Mouse (Mus musculus) midbrain, embryonic 13.5 days (tissue): Measurements from ENCODE around the gene Cir1. TPM values are rescaled to one million over a fixed set of nuclear protein-coding genes. Genes with fewer than 3 reads are reported as not detected.

Source experiments
- ATAC-seq: fragments of 200-750 bp; cut with Nextera tagmentation; 2 replicates; pipeline ENCODE4 v1.8.0; 2017; ENCODE audit warnings: mild to moderate bottlenecking, moderate TSS enrichment, moderate library complexity
- H3K27ac ChIP-seq: fragments of 300-500 bp; sonication (generic); 2 replicates; pipeline ENCODE4 v1.5.1; 2015; ENCODE audit warnings: inconsistent platforms, mild to moderate bottlenecking, moderate library complexity
- H3K27me3 ChIP-seq: fragments of 300-500 bp; sonication (generic); 2 replicates; pipeline ENCODE4 v1.6.1; 2015; ENCODE audit warnings: mild to moderate bottlenecking, inconsistent platforms
- H3K36me3 ChIP-seq: fragments of 300-500 bp; sonication (generic); 2 replicates; pipeline ENCODE4 v1.6.1; 2015; ENCODE audit warnings: mild to moderate bottlenecking, inconsistent platforms
- H3K4me1 ChIP-seq: fragments of 300-500 bp; sonication (generic); replicated peaks from 2 replicates; pipeline ENCODE4 v1.6.1; 2015; ENCODE audit warnings: inconsistent platforms
- H3K4me2 ChIP-seq: fragments of 300-500 bp; sonication (generic); replicated peaks from 2 replicates; pipeline ENCODE4 v1.6.1; 2015; ENCODE audit warnings: moderate library complexity, mild to moderate bottlenecking, inconsistent platforms
- H3K4me3 ChIP-seq: fragments of 300-500 bp; sonication (generic); replicated peaks from 2 replicates; pipeline ENCODE4 v1.5.1; 2015; ENCODE audit warnings: mild to moderate bottlenecking, inconsistent platforms
- H3K9ac ChIP-seq: fragments of 300-500 bp; sonication (generic); replicated peaks from 2 replicates; pipeline ENCODE4 v1.6.1; 2015; ENCODE audit warnings: mild to moderate bottlenecking, inconsistent platforms
- H3K9me3 ChIP-seq: fragments of 300-500 bp; sonication (generic); 2 replicates; pipeline ENCODE4 v1.6.1; 2016; ENCODE audit warnings: mild to moderate bottlenecking, inconsistent platforms
- WGBS: fragments of 180-500 bp; shearing (Covaris S2); methylation state at CpG from one replicate; pipeline ENCODE4 v1.1.7; 2015; 5-methylcytosine and 5-hydroxymethylcytosine counted together
- polyA plus RNA-seq: library from polyadenylated mRNA; unstranded; fragments of >200 nt; fragmentation: Nextera tagmentation; extraction: Ambion mirVana; gene quantifications from 2 replicates; pipeline ENCODE4 v1.2.1, GENCODE M21; 2015

The Cir1 gene
- polyA plus RNA-seq, 1 experiment from 2014 or later: 34.0 TPM

GRCm38 (mm10) chr2:73269666-73270065 is 42.8 kb downstream of the Cir1 start:
- Histone ChIP-seq H3K36me3 (no peaks in the 10 kb centered on the region), H3K9me3 (no peaks in the 10 kb centered on the region), H3K4me1 (peaks cover 46% of the 10 kb centered on the region), H3K27me3 (peaks cover 94% of the 10 kb centered on the region), H3K27ac (no peak overlapping the region), H3K4me2 (peak overlapping the region; percentile 57; the same call in 1 of the 2 replicates), H3K4me3 (no peak overlapping the region), H3K9ac (no peak overlapping the region)
- under 1% methylated on average over 17 of the region's 17 CpGs for WGBS
- no peak for ATAC-seq

GRCm38 (mm10) chr2:73268836-73269395 is 43.6 kb downstream of the Cir1 start:
- peaks cover 46% of the 10 kb centered on the region for H3K4me1 ChIP-seq
- no peaks in the 10 kb centered on the region for H3K9me3 ChIP-seq
- no peak overlapping the region for H3K4me2 ChIP-seq
- ATAC-seq: no peak
- no peak overlapping the region for H3K4me3 ChIP-seq
- no peak overlapping the region for H3K27ac ChIP-seq
- no peak overlapping the region for H3K9ac ChIP-seq
- H3K27me3 ChIP-seq: peaks cover 94% of the 10 kb centered on the region
- no peaks in the 10 kb centered on the region for H3K36me3 ChIP-seq
- 4% methylated on average over 8 of the region's 8 CpGs for WGBS

GRCm38 (mm10) chr2:73268281-73268680 is 44.2 kb downstream of the Cir1 start:
- H3K4me1 ChIP-seq: peaks cover 45% of the 10 kb centered on the region
- peak overlapping the region; percentile 17; the same call in 1 of the 2 replicates for H3K4me2 ChIP-seq
- H3K4me3 ChIP-seq: no peak overlapping the region
- 2% methylated on average over 12 of the region's 12 CpGs for WGBS
- peaks cover 94% of the 10 kb centered on the region for H3K27me3 ChIP-seq
- no peak overlapping the region for H3K27ac ChIP-seq
- H3K9me3 ChIP-seq: no peaks in the 10 kb centered on the region
- no peak overlapping the region for H3K9ac ChIP-seq
- no peaks in the 10 kb centered on the region for H3K36me3 ChIP-seq
- ATAC-seq: no peak

GRCm38 (mm10) chr2:73267818-73268217 is 44.7 kb downstream of the Cir1 start:
- Histone ChIP-seq H3K4me3 (no peak overlapping the region), H3K36me3 (no peaks in the 10 kb centered on the region), H3K4me2 (no peak overlapping the region; the same call in 1 of the 2 replicates), H3K27ac (no peak overlapping the region), H3K4me1 (peaks cover 41% of the 10 kb centered on the region), H3K9me3 (no peaks in the 10 kb centered on the region), H3K27me3 (peaks cover 94% of the 10 kb centered on the region), H3K9ac (no peak overlapping the region)
- 2% methylated on average over 4 of the region's 4 CpGs for WGBS
- ATAC-seq: no peak

GRCm38 (mm10) chr2:73267231-73267630 is 45.3 kb downstream of the Cir1 start:
- peaks cover 94% of the 10 kb centered on the region for H3K27me3 ChIP-seq
- H3K9ac ChIP-seq: no peak overlapping the region
- WGBS: 17% methylated on average over 3 of the region's 3 CpGs
- H3K9me3 ChIP-seq: no peaks in the 10 kb centered on the region
- H3K4me1 ChIP-seq: peaks cover 36% of the 10 kb centered on the region
- H3K4me3 ChIP-seq: no peak overlapping the region
- no peaks in the 10 kb centered on the region for H3K36me3 ChIP-seq
- ATAC-seq: no peak
- no peak overlapping the region for H3K27ac ChIP-seq
- no peak overlapping the region for H3K4me2 ChIP-seq

- no peaks in the 10 kb centered on the region for H3K36me3 ChIP-seq
- WGBS: 58% methylated on average over 1 of the region's 1 CpGs
- H3K9me3 ChIP-seq: peaks cover 3% of the 10 kb centered on the region; the same call in 1 of the 2 replicates
- H3K9ac ChIP-seq: no peak overlapping the region
- H3K4me3 ChIP-seq: no peak overlapping the region
- peaks cover 30% of the 10 kb centered on the region for H3K4me1 ChIP-seq
- peaks cover 94% of the 10 kb centered on the region for H3K27me3 ChIP-seq
- H3K4me2 ChIP-seq: no peak overlapping the region
- no peak overlapping the region for H3K27ac ChIP-seq
- ATAC-seq: no peak
Measured at GRCm38 (mm10) chr2:73266623-73267022, 45.9 kb downstream of the Cir1 start.

GRCm38 (mm10) chr2:73266011-73266410 is 46.5 kb downstream of the Cir1 start:
- H3K9me3 ChIP-seq: peaks cover 5% of the 10 kb centered on the region; the same call in 1 of the 2 replicates
- H3K27ac ChIP-seq: no peak overlapping the region
- no peak overlapping the region for H3K9ac ChIP-seq
- 9% methylated on average over 5 of the region's 5 CpGs for WGBS
- H3K4me1 ChIP-seq: peaks cover 25% of the 10 kb centered on the region
- no peak overlapping the region for H3K4me2 ChIP-seq
- no peak for ATAC-seq
- no peaks in the 10 kb centered on the region for H3K36me3 ChIP-seq
- H3K27me3 ChIP-seq: peaks cover 88% of the 10 kb centered on the region
- H3K4me3 ChIP-seq: no peak overlapping the region

- WGBS: 5% methylated on average over 11 of the region's 11 CpGs
- H3K9ac ChIP-seq: no peak overlapping the region
- peak overlapping the region; percentile 34; the same call in 1 of the 2 replicates for H3K4me3 ChIP-seq
- no peaks in the 10 kb centered on the region for H3K36me3 ChIP-seq
- peaks cover 6% of the 10 kb centered on the region; the same call in 1 of the 2 replicates for H3K9me3 ChIP-seq
- no peak overlapping the region for H3K27ac ChIP-seq
- H3K4me1 ChIP-seq: peaks cover 16% of the 10 kb centered on the region
- peak overlapping the region; percentile 54 for H3K4me2 ChIP-seq
- ATAC-seq: 0 out of 2 replicates have a peak, but pooled peaks have one; percentile 37
- peaks cover 75% of the 10 kb centered on the region for H3K27me3 ChIP-seq
Measured at GRCm38 (mm10) chr2:73264611-73265195, 47.8 kb downstream of the Cir1 start.

GRCm38 (mm10) chr2:73263794-73264610 is 48.5 kb downstream of the Cir1 start:
- H3K27ac ChIP-seq: no peak overlapping the region
- H3K4me1 ChIP-seq: peaks cover 16% of the 10 kb centered on the region
- no peaks in the 10 kb centered on the region for H3K36me3 ChIP-seq
- peak overlapping the region; percentile 34 for H3K4me3 ChIP-seq
- ATAC-seq: 0 out of 2 replicates have a peak, but pooled peaks have one; percentile 43
- H3K9ac ChIP-seq: peak overlapping the region; percentile 51; the same call in 1 of the 2 replicates
- peaks cover 6% of the 10 kb centered on the region; the same call in 1 of the 2 replicates for H3K9me3 ChIP-seq
- H3K27me3 ChIP-seq: peaks cover 70% of the 10 kb centered on the region
- WGBS: 2% methylated on average over 38 of the region's 38 CpGs
- H3K4me2 ChIP-seq: peak overlapping the region; percentile 54

GRCm38 (mm10) chr2:73263172-73263765 is 49.2 kb downstream of the Cir1 start:
- Histone ChIP-seq H3K9me3 (peaks cover 6% of the 10 kb centered on the region; the same call in 1 of the 2 replicates), H3K36me3 (no peaks in the 10 kb centered on the region), H3K27me3 (peaks cover 70% of the 10 kb centered on the region), H3K4me1 (peaks cover 16% of the 10 kb centered on the region), H3K9ac (peak overlapping the region; percentile 51; the same call in 1 of the 2 replicates), H3K4me3 (peak overlapping the region; percentile 34), H3K27ac (no peak overlapping the region), H3K4me2 (peak overlapping the region; percentile 54)
- WGBS: 4% methylated on average over 16 of the region's 16 CpGs
- ATAC-seq: no peak

- H3K4me2 ChIP-seq: no peak overlapping the region
- WGBS: 47% methylated on average over 4 of the region's 4 CpGs
- H3K4me1 ChIP-seq: no peaks in the 10 kb centered on the region
- no peak overlapping the region for H3K4me3 ChIP-seq
- no peaks in the 10 kb centered on the region; the same call in 1 of the 2 replicates for H3K27me3 ChIP-seq
- no peak overlapping the region for H3K27ac ChIP-seq
- H3K9me3 ChIP-seq: 0 out of 2 replicates have a peak, but pooled peaks cover 8% of the 10 kb centered on the region
- no peak overlapping the region for H3K9ac ChIP-seq
- ATAC-seq: no peak
- no peaks in the 10 kb centered on the region for H3K36me3 ChIP-seq
Measured at GRCm38 (mm10) chr2:73248701-73249100, 63.8 kb downstream of the Cir1 start.
